In the genomic region with DNA sequence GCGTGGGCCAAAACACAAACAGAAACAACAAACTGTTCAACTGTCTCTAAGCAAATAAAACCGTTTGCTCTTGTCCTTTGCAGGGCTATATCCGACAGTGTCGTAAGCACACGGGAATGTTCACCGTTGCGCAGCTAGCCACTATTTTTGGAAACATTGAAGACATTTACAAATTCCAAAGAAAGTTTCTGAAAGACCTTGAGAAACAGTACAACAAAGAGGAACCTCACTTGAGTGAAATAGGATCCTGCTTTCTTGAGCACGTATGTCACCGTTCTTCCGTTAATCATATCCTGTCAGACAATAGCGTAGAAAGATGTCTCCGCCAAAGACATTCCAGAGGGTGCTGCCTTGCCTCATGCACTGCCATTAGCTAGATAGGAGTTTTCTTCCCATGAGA, we compare ENCODE assay signal across 23 mouse cellular contexts. TPM values are rescaled to one million over a fixed set of nuclear protein-coding genes. Genes with fewer than 3 reads are reported as not detected.
A peak's percentile ranks its signal among the peaks of the same experiment; 100 is the strongest.
DNase-seq lines count a peak whose midpoint lies in the region; ATAC-seq and TF ChIP-seq lines count a peak whose summit lies in the region.
"Had no signal": no experiment of that assay in that cellular context is flagged by ENCODE, and none has a peak within 500 bp of the region (broad histone marks: within the 10 kb centered on the region; RNA-seq: fewer than 3 reads in every experiment).

No protein-coding gene starts in this region.

- no peak overlapping the region for H3K4me3 ChIP-seq in heart, embryonic 11.5 days (ENCODE audit: low read depth, low read length)
- H3K4me3 ChIP-seq in bone marrow, adult 2 months (replicated peaks; ENCODE audit: control insufficient read depth, low read depth, low read length): peak overlapping the region; percentile 42
- H3K4me3 ChIP-seq in limb, embryonic 10.5 days: no peak overlapping the region
- H3K4me3 ChIP-seq: embryonic facial prominence, embryonic 13.5 days; forebrain, embryonic 15.5 days; limb, embryonic 12.5 days had no signal

- no peak for ATAC-seq in heart, embryonic 11.5 days (replicated peaks; ENCODE audit: insufficient number of reproducible peaks, low FRiP score, low TSS enrichment)
- ATAC-seq in inflammation-experienced regulatory T-cells, adult 6 months: no peak
- ATAC-seq: activated CD4-positive, CD25-positive, alpha-beta regulatory T cell, adult 4 months; forebrain, embryonic 15.5 days; intestine, embryonic 16.5 days; midbrain, embryonic 16.5 days had no signal

- 62% methylated on average over 12 of the region's 12 CpGs for WGBS in heart, embryonic 11.5 days (ENCODE audit: insufficient replicate concordance)
- 47% methylated on average over 12 of the region's 12 CpGs for WGBS in bone marrow, adult 2 months
- 92% methylated on average over 12 of the region's 12 CpGs for WGBS in limb, embryonic 10.5 days

- no peak for DNase-seq in heart, postnatal 4 days
- DNase-seq in 416B (ENCODE audit: low read depth): peak; percentile 66
- DNase-seq in heart, postnatal 10 days: peak; percentile 51 to 59
- no peak for DNase-seq in limb, embryonic 10.5 days (ENCODE audit: low spot score)
- DNase-seq in kidney, adult 11 months: no peak
- DNase-seq: adrenal gland, postnatal 10 days; cerebellum, adult 11 months; cerebellum, postnatal 14 days; lung, postnatal 10 days; right cerebral cortex, adult 18-20 months; thymus, postnatal 14 days had no signal

- H3K4me1 ChIP-seq in heart, embryonic 11.5 days (ENCODE audit: control insufficient read depth, insufficient read depth, low read length): 0 out of 2 replicates have a peak, but pooled peaks cover 5% of the 10 kb centered on the region
- H3K4me1 ChIP-seq in bone marrow, adult 2 months (ENCODE audit: control insufficient read depth, insufficient read depth, low read length): peaks cover 12% of the 10 kb centered on the region
- H3K4me1 ChIP-seq in limb, embryonic 10.5 days: peaks cover under 1% of the 10 kb centered on the region
- H3K4me1 ChIP-seq: embryonic facial prominence, embryonic 13.5 days had no signal

- H3K9ac ChIP-seq in heart, embryonic 11.5 days (ENCODE audit: low read depth, low read length): 0 out of 2 replicates have a peak overlapping the region, but pooled peaks have one; percentile 28
- H3K9ac ChIP-seq: embryonic facial prominence, embryonic 13.5 days; forebrain, embryonic 15.5 days; hindbrain, embryonic 14.5 days; limb, embryonic 12.5 days; liver, embryonic 14.5 days had no signal

- H3K9me3 ChIP-seq in heart, embryonic 11.5 days (replicated peaks; ENCODE audit: control insufficient read depth, low read length): no peaks in the 10 kb centered on the region
- H3K9me3 ChIP-seq in limb, embryonic 10.5 days (replicated peaks): no peaks in the 10 kb centered on the region
- H3K9me3 ChIP-seq: embryonic facial prominence, embryonic 13.5 days; forebrain, embryonic 15.5 days; limb, embryonic 12.5 days had no signal

- H3K36me3 ChIP-seq in heart, embryonic 11.5 days (ENCODE audit: control insufficient read depth, insufficient read depth, low read length): peaks cover 22% of the 10 kb centered on the region
- peaks cover 32% of the 10 kb centered on the region; the same call in 1 of the 2 replicates for H3K36me3 ChIP-seq in limb, embryonic 10.5 days

- no peak overlapping the region for H3K4me2 ChIP-seq in heart, embryonic 11.5 days
- H3K4me2 ChIP-seq: embryonic facial prominence, embryonic 13.5 days; forebrain, embryonic 15.5 days; hindbrain, embryonic 14.5 days; limb, embryonic 12.5 days had no signal

- no peak for TF ChIP-seq POLR2A in bone marrow, adult 2 months (IDR thresholded peaks at IDR 0.05; ENCODE audit: borderline replicate concordance, control insufficient read depth, low read depth, low read length)

- intact Hi-C loops in heart, postnatal 10 days (cut with DNase I): loop anchor here (2.0 kb wide), 1 partner anchor 15 kb away; no protein-coding TSS in a partner anchor

- H3K27me3 ChIP-seq in heart, embryonic 11.5 days (ENCODE audit: control insufficient read depth, insufficient read depth, low read length): no peaks in the 10 kb centered on the region
- no peaks in the 10 kb centered on the region for H3K27me3 ChIP-seq in limb, embryonic 10.5 days (ENCODE audit: low read depth, poor library complexity, severe bottlenecking)
- H3K27me3 ChIP-seq: embryonic facial prominence, embryonic 13.5 days; forebrain, embryonic 15.5 days; limb, embryonic 12.5 days had no signal

- no peak for TF ChIP-seq CTCF in bone marrow, adult 2 months (IDR thresholded peaks at IDR 0.05; ENCODE audit: control insufficient read depth, insufficient read depth, low read length)

- peak overlapping the region; percentile 18; the same call in 1 of the 2 replicates for H3K27ac ChIP-seq in heart, embryonic 11.5 days (ENCODE audit: low read depth, low read length)
- H3K27ac ChIP-seq in bone marrow, adult 2 months (ENCODE audit: control insufficient read depth, insufficient read depth, low read depth, low read length, poor library complexity): peak overlapping the region; percentile 51; the same call in 1 of the 2 replicates
- H3K27ac ChIP-seq in limb, embryonic 10.5 days: no peak overlapping the region
- H3K27ac ChIP-seq: embryonic facial prominence, embryonic 13.5 days; forebrain, embryonic 15.5 days; hindbrain, embryonic 14.5 days; limb, embryonic 12.5 days; liver, embryonic 14.5 days had no signal

RNA-seq across cellular contexts. Expression of gene C1qtnf9, which starts 18.1 kb away (rescaled TPM):
- not detected in 2 replicates for polyA plus RNA-seq in heart, embryonic 11.5 days (2014; fragmentation: Nextera tagmentation; extraction: Ambion mirVana)
- total RNA-seq in heart, postnatal 4 days (2021): 10 to 100 TPM; 13.0 to 16.1 TPM
- polyA plus RNA-seq in bone marrow, adult 2 months (2011; ENCODE audit: insufficient read depth, insufficient read length, low replicate concordance, missing spikeins): 0.68 TPM in 1 of 2 replicates, not detected in the other
- 10 to 100 TPM; 36.4 to 38.2 TPM for total RNA-seq in heart, postnatal 10 days (2021)
- under 1 TPM in 1 of 3 experiments, not detected in 2; 0.30 TPM for polyA plus RNA-seq in inflammation-experienced regulatory T-cells, adult 6 months (2017; shearing (Covaris generic))
- polyA plus RNA-seq in limb, embryonic 10.5 days (2016; fragmentation: Nextera tagmentation; extraction: Ambion mirVana): 0.10 and 0.26 TPM in 2 replicates
- total RNA-seq: megakaryocyte-erythroid progenitor cell, adult 5-6 weeks had no signal
- polyA plus RNA-seq: activated CD4-positive, CD25-positive, alpha-beta regulatory T cell, adult 4 months; hindbrain, embryonic 14.5 days; midbrain, embryonic 16.5 days had no signal

RNA-seq across cellular contexts. Expression of gene Mipep, which starts 34.5 kb away (rescaled TPM):
- 26.0 and 29.9 TPM in 2 replicates for polyA plus RNA-seq in heart, embryonic 11.5 days (2014; fragmentation: Nextera tagmentation; extraction: Ambion mirVana)
- total RNA-seq in heart, postnatal 4 days (2021): 10 to 100 TPM; 48.0 to 50.8 TPM
- polyA plus RNA-seq in bone marrow, adult 2 months (2011; ENCODE audit: insufficient read depth, insufficient read length, low replicate concordance, missing spikeins): 3.1 and 3.4 TPM in 2 replicates
- 10 to 100 TPM; 51.3 to 52.6 TPM for total RNA-seq in heart, postnatal 10 days (2021)
- polyA plus RNA-seq in inflammation-experienced regulatory T-cells, adult 6 months (2017; shearing (Covaris generic)): 1 to 10 TPM; 1.7 to 2.1 (median 1.9) TPM
- polyA plus RNA-seq in limb, embryonic 10.5 days (2016; fragmentation: Nextera tagmentation; extraction: Ambion mirVana): 24.0 and 25.1 TPM in 2 replicates

Comparison
In these comparisons a context has a peak if more than half of its experiments do, and no peak if none do; other contexts are left out.
1. DNase-seq: peak in 416B (single experiment) and heart, postnatal 10 days (2 of 2); none in heart, postnatal 4 days (single experiment), limb, embryonic 10.5 days (single experiment) and kidney, adult 11 months (single experiment).